Mouse (Mus musculus) bone marrow, adult 2 months (tissue): ENCODE data around the gene Rhot2. TPM values are rescaled to one million over a fixed set of nuclear protein-coding genes. Genes with fewer than 3 reads are reported as not detected.

Experiments
- H3K27ac ChIP-seq: fragments of 200-500 bp; 2 replicates; pipeline ENCODE4 v1.5.1; 2012; ENCODE audit warnings: low read depth, mild to moderate bottlenecking, control low read depth, inconsistent platforms, low read length; ENCODE audit not compliant: control insufficient read depth, poor library complexity, insufficient read depth
- H3K4me1 ChIP-seq: fragments of 200-500 bp; 2 replicates; pipeline ENCODE4 v1.6.1; 2011; ENCODE audit warnings: low read length; ENCODE audit not compliant: control insufficient read depth, insufficient read depth
- H3K4me3 ChIP-seq: fragments of 200-500 bp; replicated peaks from 2 replicates; pipeline ENCODE3; 2011; ENCODE audit warnings: mild to moderate bottlenecking, low read depth, low read length, control low read depth; ENCODE audit not compliant: control insufficient read depth
- CTCF ChIP-seq: fragments of 200-500 bp; IDR thresholded peaks from 2 replicates; pipeline ENCODE4 v1.5.1; 2011; ENCODE audit warnings: low read length, control low read depth; ENCODE audit not compliant: control insufficient read depth, insufficient read depth
- POLR2A ChIP-seq: fragments of 200-500 bp; IDR thresholded peaks from 2 replicates; pipeline ENCODE4 v1.6.1; 2011; ENCODE audit warnings: low read depth, mild to moderate bottlenecking, control low read depth, low read length, borderline replicate concordance; ENCODE audit not compliant: control insufficient read depth
- WGBS: fragments of 180-500 bp; shearing (Covaris S2); methylation state at CpG from one replicate; pipeline ENCODE4 v1.1.7; 2018; 5-methylcytosine and 5-hydroxymethylcytosine counted together
- polyA plus RNA-seq: library from polyadenylated mRNA; stranded (reverse); fragments of >200 nt; gene quantifications from 2 replicates; pipeline ENCODE4 v1.2.4, GENCODE M21; 2011; ENCODE audit warnings: low replicate concordance; ENCODE audit not compliant: missing spikeins, insufficient read depth, insufficient read length

Gene Rhot2
- polyA plus RNA-seq, 1 experiment = 50.5 TPM

DNA sequence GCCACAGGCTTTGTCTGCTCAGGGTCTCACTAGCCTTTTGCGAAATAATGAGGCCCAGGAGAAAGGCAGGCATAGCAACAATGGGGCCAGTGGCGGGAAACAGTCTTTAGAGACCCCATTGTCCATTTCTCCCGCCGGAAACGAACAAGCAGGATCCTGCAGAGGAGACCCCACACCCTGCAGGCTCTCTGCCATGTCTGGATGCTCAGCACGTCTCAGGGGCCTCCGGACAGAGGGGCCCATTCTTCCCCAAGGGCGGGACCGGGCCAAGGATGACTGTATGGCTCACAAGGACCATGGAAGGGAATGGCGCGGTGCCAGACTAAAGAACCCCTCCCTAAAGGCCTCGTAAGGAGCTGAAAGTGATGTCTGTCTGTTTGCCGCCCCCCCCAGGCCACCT is 50.5 kb downstream of the Rhot2 start:
- TF ChIP-seq POLR2A (no peak), CTCF (no peak)
- 87% methylated on average over 13 of the region's 13 CpGs for WGBS
- no peak overlapping the region for H3K27ac ChIP-seq
- H3K4me1 ChIP-seq = peaks cover 7% of the 10 kb centered on the region
- H3K4me3 ChIP-seq = no peak overlapping the region

DNA sequence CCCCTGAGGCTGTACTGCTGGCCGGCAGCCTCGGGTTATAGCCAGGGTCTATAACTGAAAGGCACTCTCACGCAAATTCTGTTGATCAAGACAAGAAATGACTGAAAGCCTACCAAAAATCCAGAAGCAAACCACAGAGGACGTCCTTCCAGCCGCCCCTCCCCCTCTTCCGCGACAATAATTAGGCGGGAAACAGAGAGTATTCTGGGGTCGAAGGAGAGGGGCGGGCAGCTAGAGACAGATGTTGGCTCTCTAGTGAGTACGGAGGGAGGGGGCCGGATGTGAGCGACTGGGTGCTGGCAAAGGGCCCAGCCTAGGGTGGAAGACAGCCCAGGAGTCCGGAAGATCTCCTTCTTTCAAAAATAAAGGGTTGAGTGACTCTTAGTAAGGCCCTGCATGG is 52.0 kb downstream of the Rhot2 start, which contains the start of gene Fam173a:
Fam173a (minus strand) TSS at position 287 of the 400 bp plus-strand sequence.
- WGBS = 1% methylated on average over 14 of the region's 14 CpGs
- TF ChIP-seq POLR2A (0 out of 2 replicates have a peak, but pooled peaks have one; percentile 40), CTCF (no peak)

DNA sequence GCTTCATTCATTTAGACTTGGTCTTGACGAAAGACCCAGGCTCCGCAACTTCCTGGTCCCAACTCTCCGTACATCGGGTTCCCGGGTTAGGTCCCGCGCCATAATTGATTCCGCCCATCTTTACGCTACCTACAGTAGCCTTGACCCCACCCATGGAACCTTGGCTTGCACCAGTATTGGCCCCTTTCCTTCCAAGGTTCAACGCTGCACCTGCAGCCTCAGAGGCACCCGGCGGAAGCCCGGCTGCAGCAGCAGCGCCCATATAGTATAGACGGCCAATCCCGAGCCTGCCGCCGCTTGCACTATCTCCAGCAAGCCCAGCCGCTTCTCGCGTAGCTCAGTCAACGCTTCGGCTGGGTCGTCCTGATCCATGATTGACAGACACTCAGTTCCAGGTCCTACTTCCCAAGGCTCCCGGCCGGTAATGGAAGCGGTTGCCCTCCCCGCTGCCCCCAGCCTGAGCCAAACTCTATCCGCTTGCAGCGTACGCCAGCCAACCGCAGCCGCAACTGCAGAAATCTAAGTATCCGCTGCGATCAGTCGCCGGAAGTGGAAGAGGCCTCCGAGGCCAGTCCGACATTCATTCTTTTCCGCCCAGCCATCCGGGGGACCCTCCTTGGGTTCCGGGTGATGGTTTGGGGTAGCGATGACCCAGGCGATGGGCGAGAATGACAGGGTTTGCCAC is 52.7 kb downstream of the Rhot2 start:
- Histone ChIP-seq H3K4me3 (peak overlapping the region; percentile 87), H3K4me1 (peaks cover 7% of the 10 kb centered on the region), H3K27ac (peak overlapping the region; percentile 92)
- WGBS = under 1% methylated on average over 45 of the region's 45 CpGs
- no peak for TF ChIP-seq CTCF
- peak; percentile 78; the same call in 1 of the 2 replicates for TF ChIP-seq POLR2A

More for the DNA sequence above, 52.0 kb downstream of the Rhot2 start, which contains the start of gene Fam173a:
- Histone ChIP-seq H3K4me3 (peak within 1 kb of the TSS; percentile 87), H3K27ac (peak within 1 kb of the TSS; percentile 92), H3K4me1 (peaks cover 7% of the 10 kb centered on the region)

DNA sequence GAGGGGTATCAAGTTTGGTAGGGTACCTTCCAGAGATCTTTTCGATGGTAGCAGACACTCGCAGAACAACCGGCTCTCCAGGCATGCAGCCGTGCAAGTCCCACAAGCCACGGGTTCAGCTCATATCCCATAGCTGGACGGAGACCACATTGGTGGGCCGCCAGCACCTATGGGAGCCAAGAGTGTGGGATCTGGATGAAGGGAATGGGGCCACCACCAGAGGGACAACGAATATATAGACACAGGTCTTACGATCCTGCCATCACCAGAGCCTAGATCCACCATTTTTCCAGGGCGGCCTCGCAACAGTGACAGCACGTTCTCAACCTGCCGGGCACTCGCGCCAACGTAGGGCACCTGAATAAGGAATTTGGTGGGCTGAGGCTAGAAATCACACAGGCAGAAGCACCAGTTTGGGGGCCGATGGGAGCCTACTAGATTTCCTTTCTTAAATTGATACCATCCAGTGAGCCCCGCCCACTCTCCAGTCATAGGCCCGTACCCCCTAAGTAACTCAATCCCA is 53.3 kb downstream of the Rhot2 start:
- WGBS = 26% methylated on average over 19 of the region's 19 CpGs

More for the DNA sequence above, 53.3 kb downstream of the Rhot2 start:
- Histone ChIP-seq H3K4me3 (peak overlapping the region; percentile 87), H3K4me1 (peaks cover 7% of the 10 kb centered on the region), H3K27ac (no peak overlapping the region)
- no peak for TF ChIP-seq POLR2A
- TF ChIP-seq CTCF = no peak

Other genes with a start within 250 kb of the Rhot2 start
- gene Gng13, start 127.7 kb downstream of the Rhot2 start, polyA plus RNA-seq = 4.0 and 6.2 TPM in 2 replicates
- gene Chtf18, start 117.4 kb downstream of the Rhot2 start, polyA plus RNA-seq = 58.2 and 136 TPM in 2 replicates
- 3.6 and 8.6 TPM in 2 replicates for gene Rpusd1, start 117.2 kb downstream of the Rhot2 start, polyA plus RNA-seq
- not detected in 2 replicates for gene Mslnl, start 108.8 kb downstream of the Rhot2 start, polyA plus RNA-seq
- gene Msln, start 90.5 kb downstream of the Rhot2 start, polyA plus RNA-seq = 1.7 TPM in 1 of 2 replicates, not detected in the other
- 11.8 and 17.0 TPM in 2 replicates for gene Narfl, start 71.1 kb downstream of the Rhot2 start, polyA plus RNA-seq
- gene Haghl, start 59.2 kb downstream of the Rhot2 start, polyA plus RNA-seq = 26.2 and 45.8 TPM in 2 replicates
- gene Ccdc78, start 58.3 kb downstream of the Rhot2 start, polyA plus RNA-seq = not detected in 2 replicates
- gene Fam173a, start 52.0 kb downstream of the Rhot2 start, polyA plus RNA-seq = 33.4 and 149 TPM in 2 replicates
- 4.6 TPM in 1 of 2 replicates, not detected in the other for gene AC134908.4, start 49.2 kb downstream of the Rhot2 start, polyA plus RNA-seq
- gene Metrn, start 47.7 kb downstream of the Rhot2 start, polyA plus RNA-seq = 38.6 and 74.8 TPM in 2 replicates
- gene Fbxl16, start 35.8 kb downstream of the Rhot2 start, polyA plus RNA-seq = not detected in 2 replicates
- 6.8 and 17.0 TPM in 2 replicates for gene Wdr24, start 21.2 kb downstream of the Rhot2 start, polyA plus RNA-seq
- 8.8 and 13.4 TPM in 2 replicates for gene Jmjd8, start 16.0 kb downstream of the Rhot2 start, polyA plus RNA-seq
- 125 and 140 TPM in 2 replicates for gene Stub1, start 11.4 kb downstream of the Rhot2 start, polyA plus RNA-seq
- gene Rhbdl1, start 7.6 kb downstream of the Rhot2 start, polyA plus RNA-seq = 3.2 and 10.7 TPM in 2 replicates
- gene Gm20683, start 3.1 kb downstream of the Rhot2 start, polyA plus RNA-seq = 6.7 TPM in 1 of 2 replicates, not detected in the other
- 31.1 and 62.0 TPM in 2 replicates for gene Wdr90, start 16.6 kb upstream of the Rhot2 start, polyA plus RNA-seq
- gene Mcrip2, start 23.9 kb upstream of the Rhot2 start, polyA plus RNA-seq = 6.8 and 12.7 TPM in 2 replicates
- gene Mettl26, start 30.2 kb upstream of the Rhot2 start, polyA plus RNA-seq = 25.6 and 30.0 TPM in 2 replicates
- gene Wfikkn1, start 36.0 kb upstream of the Rhot2 start, polyA plus RNA-seq = 1.6 and 2.2 TPM in 2 replicates
- gene Rab40c, start 74.9 kb upstream of the Rhot2 start, polyA plus RNA-seq = 5.0 and 6.9 TPM in 2 replicates
- 241 and 296 TPM in 2 replicates for gene Pigq, start 100.1 kb upstream of the Rhot2 start, polyA plus RNA-seq
- 3.8 and 6.8 TPM in 2 replicates for gene Nhlrc4, start 100.1 kb upstream of the Rhot2 start, polyA plus RNA-seq
- not detected in 2 replicates for gene A930017K11Rik, start 107.7 kb upstream of the Rhot2 start, polyA plus RNA-seq
- gene Capn15, start 140.9 kb upstream of the Rhot2 start, polyA plus RNA-seq = 11.7 and 18.2 TPM in 2 replicates
- 1.2 and 4.7 TPM in 2 replicates for gene Rab11fip3, start 224.7 kb upstream of the Rhot2 start, polyA plus RNA-seq
- 3.5 and 5.6 TPM in 2 replicates for gene Decr2, start 245.5 kb upstream of the Rhot2 start, polyA plus RNA-seq